Mouse (Mus musculus) heart, postnatal 36 days (tissue): ENCODE measurements at regions not wholly inside any gene's neighbourhood (a gene's known extent, or its start where the extent isn't known, plus 50 kb on each side); places are given as distances from the start of the nearest gene placed in this dataset.
A peak's percentile ranks its signal among the peaks of the same experiment; 100 is the strongest.

Source experiments
- DNase-seq, 2 experiments: peaks; one replicate each; pipeline ENCODE4 v3.0.0; 2021 to 2022
- intact Hi-C: fragments of 180-260 bp; cut with DNase I; formaldehyde crosslinking; loops from one replicate; pipeline ENCODE4 v1.15.1; 2025

- no peak for DNase-seq
- intact Hi-C loops = no loop called here
Observed at GRCm38 (mm10) chr8:49631286-49631685, 787.5 kb upstream of the Tenm3 start.

- no peak for DNase-seq
- intact Hi-C loops = no loop called here
Observed at GRCm38 (mm10) chr8:49627966-49628495, 784.3 kb upstream of the Tenm3 start.

GRCm38 (mm10) chr8:49595501-49595900 is 751.8 kb upstream of the Tenm3 start:
- no peak for DNase-seq
- intact Hi-C loops = no loop called here

DNA sequence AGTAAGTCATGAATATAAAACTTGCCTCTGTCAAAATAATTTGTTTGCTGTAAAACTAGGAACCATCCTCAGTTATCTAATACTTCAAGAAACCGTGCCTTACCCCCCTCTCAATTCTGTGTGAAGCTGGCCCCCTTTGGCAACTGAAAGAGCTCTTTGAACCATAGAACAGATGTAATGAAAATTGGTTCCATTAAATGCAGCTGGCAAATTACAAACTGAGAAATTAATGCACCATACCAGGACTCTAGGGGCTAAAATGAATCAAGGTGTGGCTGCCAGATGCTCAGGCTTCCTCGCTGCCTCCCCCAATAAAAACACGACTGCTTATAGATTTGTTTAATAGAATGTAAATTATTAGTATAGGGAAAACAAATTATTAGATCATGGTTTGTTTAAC is 723.7 kb upstream of the Tenm3 start:
- no peak for DNase-seq
- intact Hi-C loops = no loop called here

GRCm38 (mm10) chr8:49563499-49564279 is 719.9 kb upstream of the Tenm3 start:
- intact Hi-C loops = no loop called here
- no peak for DNase-seq

DNA sequence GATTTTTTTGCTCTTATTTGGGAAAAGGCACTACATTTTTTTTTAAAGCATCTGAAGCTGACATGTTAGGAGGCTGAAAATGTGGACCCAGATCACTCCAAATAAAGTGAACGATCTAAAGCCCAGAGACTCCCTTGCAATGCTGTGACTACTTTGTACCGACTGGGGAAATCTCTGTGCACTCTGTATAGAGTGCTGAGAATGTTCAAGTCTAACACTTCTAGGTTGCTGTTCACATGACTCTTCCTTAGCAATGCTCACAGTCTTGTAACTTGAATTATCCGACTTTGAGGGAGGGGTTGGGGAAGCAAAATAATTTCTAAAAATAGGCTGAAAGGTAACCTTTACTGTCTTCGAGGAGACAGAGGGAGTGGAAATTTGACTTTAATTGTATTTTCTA is 719.2 kb upstream of the Tenm3 start:
- no peak for DNase-seq
- intact Hi-C loops = no loop called here

GRCm38 (mm10) chr8:49555724-49556457 is 712.1 kb upstream of the Tenm3 start:
- intact Hi-C loops = no loop called here
- no peak for DNase-seq

- DNase-seq = peak; percentile 15 to 26
- intact Hi-C loops = no loop called here
Observed at GRCm38 (mm10) chr8:49553175-49553574, 709.4 kb upstream of the Tenm3 start.

- DNase-seq = no peak
- intact Hi-C loops = no loop called here
Observed at GRCm38 (mm10) chr8:49543321-49543720, 699.6 kb upstream of the Tenm3 start.

- intact Hi-C loops = no loop called here
- DNase-seq = no peak
Observed at GRCm38 (mm10) chr8:49541337-49541736, 697.6 kb upstream of the Tenm3 start.

DNA sequence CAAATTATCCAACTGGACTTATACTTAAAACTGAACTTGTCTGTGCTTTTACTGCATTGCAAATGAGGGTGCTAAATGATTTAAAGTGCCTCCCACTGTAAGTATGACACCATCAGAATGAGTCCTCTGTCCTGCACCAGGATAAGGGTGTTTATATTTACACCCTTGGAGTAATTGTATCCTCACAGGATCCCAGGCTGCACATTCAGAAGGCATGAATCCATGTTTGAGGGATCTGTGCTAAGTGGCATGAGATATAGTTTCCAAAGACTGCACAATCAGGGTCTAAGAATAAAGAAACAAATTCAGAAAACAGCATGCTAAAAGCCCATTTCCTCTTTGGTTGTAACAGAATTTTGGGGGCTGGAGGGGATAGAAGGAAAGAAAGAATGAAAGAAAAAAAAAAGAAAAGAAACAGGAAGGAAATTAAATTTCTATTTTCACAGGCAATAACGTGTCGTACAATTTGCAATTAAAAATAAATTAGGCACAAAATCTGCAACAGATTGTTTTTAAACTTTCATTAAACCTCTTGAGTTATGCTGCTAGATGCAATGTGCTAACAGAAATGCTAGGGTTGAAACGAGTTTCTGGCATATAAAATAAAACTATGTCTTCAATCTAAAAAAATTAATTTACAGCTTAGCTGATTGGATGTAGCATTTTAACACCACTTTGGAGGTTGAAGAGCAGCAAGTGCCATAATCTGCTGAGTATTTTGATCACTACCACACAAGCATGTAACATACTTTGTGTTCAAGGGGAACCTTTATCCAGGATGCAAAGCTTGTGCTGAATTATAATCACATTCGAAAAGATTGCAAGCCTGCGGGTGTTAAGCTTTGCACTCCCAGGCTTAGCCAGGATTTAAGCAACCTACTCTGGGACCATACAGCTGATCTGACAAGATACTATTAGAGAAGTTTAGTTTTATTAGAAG is 689.9 kb upstream of the Tenm3 start:
- intact Hi-C loops = no loop called here
- DNase-seq = no peak

- intact Hi-C loops = loop anchor here (5.0 kb wide), 1 partner anchor 178 kb away; no protein-coding TSS in a partner anchor
- peak in 1 of 2 experiments; percentile 5 for DNase-seq
Observed at GRCm38 (mm10) chr8:49529294-49529693, 685.5 kb upstream of the Tenm3 start.

DNA sequence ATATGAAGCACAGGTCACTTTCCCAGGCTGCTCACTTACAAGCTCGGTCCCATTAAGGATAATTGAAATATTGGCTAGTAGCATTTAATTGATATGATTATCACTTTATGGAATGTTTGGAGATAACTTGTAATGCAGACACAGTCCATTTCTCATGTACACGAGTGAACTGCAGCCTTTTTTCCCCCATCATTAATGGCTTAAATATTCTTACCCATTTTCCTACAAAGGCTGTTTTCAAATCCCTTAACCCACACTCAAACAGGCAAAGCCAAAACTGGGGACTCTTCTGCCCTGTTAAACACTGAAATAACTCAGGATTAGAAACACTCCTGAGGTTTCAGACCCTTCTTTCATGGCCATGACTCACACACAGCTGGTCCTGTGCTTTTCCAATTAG is 649.2 kb upstream of the Tenm3 start:
- no peak for DNase-seq
- intact Hi-C loops = no loop called here

- intact Hi-C loops = no loop called here
- DNase-seq = no peak
Observed at GRCm38 (mm10) chr8:49485284-49485683, 641.5 kb upstream of the Tenm3 start.

DNA sequence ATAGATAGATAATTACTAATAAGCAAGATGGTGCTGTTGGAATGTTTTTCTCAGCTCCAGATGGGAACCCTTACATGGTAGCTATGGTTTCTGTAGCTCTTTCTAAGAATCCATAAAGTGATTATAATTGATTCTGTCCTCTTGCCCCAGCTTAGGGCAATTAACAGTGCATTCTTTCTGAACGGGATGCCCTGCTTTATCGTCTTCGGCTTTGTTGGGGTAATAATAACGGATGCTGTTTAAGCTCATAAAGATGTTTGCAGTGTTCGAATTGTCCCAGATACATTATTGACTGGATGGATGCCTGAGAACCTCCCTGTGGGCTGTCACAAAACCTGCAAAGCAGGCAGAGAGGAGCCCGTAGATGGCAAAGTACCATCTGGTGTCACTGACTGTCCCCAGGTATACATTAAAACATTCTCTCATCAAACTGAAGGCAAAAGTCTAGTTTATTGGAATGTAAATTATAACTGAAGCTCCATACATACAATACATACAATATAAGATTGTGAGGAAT is 637.8 kb upstream of the Tenm3 start:
- DNase-seq = no peak
- intact Hi-C loops = no loop called here

DNA sequence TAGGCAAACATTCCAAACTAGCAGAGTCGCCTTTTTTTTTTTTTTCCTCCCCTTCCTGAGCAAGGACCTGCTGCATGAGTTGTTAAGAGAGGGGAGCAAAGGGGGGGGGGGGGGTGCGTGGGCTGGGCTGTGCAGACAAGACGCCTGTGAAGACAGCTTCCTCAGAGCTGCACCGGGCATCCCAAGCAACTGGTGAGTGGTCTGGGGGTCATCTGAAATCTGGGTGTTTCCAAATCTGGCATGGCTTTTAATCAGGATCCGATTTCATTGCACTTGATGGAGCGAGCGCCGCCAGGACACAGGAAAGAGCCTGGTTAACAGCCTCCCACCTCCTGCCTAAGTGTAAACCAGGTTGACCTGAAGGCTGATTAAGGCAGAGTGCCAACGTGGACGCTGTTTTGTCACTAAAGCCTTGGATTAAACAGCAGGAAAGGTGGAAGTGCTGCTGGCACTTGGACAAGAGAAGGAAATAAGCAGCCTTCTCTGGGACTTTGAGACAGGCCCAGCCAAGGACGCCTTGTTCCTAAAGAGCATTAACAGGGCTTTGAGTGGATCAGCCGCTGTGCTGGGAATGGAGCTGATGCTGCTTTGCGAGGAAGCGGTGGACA is 622.3 kb upstream of the Tenm3 start:
- no peak for DNase-seq
- intact Hi-C loops = no loop called here

DNA sequence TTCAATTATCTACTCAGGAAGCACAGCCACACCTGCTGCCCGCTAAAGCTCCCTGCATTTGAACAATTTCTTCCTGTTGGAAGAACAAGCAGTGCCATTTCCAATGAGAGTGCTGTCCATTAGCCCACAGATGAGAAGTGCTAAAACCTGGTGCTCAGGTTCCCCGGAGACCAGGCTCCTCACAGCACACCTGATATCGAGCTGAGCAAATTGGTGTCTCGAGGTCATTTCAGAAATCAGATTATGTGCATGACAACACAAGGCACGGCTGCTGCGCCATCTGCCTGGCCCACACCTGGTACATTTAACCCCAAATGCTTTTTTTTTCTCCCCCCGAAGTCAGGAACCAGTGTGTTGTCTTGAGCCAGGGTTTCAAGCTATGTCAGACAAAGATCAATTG is 621.3 kb upstream of the Tenm3 start:
- intact Hi-C loops = no loop called here
- DNase-seq = no peak

DNA sequence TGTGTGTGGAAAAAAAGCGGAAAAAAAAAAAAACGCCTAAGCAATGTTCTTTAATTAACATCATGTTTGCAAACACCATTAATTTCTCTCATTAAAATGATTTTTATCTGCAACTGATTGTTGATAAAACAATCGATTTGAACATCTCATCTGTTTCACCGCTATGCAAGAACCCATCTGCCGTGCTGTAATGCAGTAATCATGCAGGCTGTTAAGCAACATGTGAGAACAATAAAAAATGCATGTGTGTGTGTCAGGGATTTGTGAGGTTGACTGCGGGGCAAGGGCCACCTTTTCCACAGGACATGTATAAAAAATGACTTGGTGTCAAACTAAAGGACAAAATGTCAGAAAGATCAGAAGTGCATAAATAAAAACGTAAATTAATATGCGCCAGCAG is 618.9 kb upstream of the Tenm3 start:
- no peak for DNase-seq
- intact Hi-C loops = no loop called here

- DNase-seq = no peak
- intact Hi-C loops = no loop called here
Observed at GRCm38 (mm10) chr8:49461724-49462473, 618.1 kb upstream of the Tenm3 start.
